ENCODE assay signal across 17 mouse cellular contexts in genomic region chr19:42126219-42126605, GRCm38 (mm10). TPM values are rescaled to one million over a fixed set of nuclear protein-coding genes. Genes with fewer than 3 reads are reported as not detected.
DNase-seq lines count a peak whose midpoint lies in the region; ATAC-seq lines count a peak whose summit lies in the region.
"Had no signal": no experiment of that assay in that cellular context is flagged by ENCODE, and none has a peak within 500 bp of the region (broad histone marks: within the 10 kb centered on the region; RNA-seq: fewer than 3 reads in every experiment).

No protein-coding gene starts in this region.

- DNase-seq in heart, postnatal 10 days: no peak
- no peak for DNase-seq in lung, postnatal 10 days
- peak; percentile 79 for DNase-seq in adrenal gland, adult 8-10 months
- DNase-seq in yolk sac, embryonic 10.5 days (ENCODE audit: low spot score): peak; percentile 29
- DNase-seq in adipocyte (ENCODE audit: low spot score): no peak
- DNase-seq: kidney, adult 2 months; kidney, postnatal 4 days; lung, postnatal 36 days; right cerebral cortex, postnatal 25 days had no signal

- WGBS in heart, embryonic 12.5 days: 83% methylated on average over 6 of the region's 6 CpGs
- 81% methylated on average over 6 of the region's 6 CpGs for WGBS in lung, embryonic 15.5 days

- H3K9ac ChIP-seq in heart, embryonic 12.5 days: no peak overlapping the region
- H3K9ac ChIP-seq in lung, embryonic 15.5 days: no peak overlapping the region
- H3K9ac ChIP-seq: embryonic facial prominence, embryonic 13.5 days; hindbrain, embryonic 14.5 days; limb, embryonic 12.5 days; midbrain, embryonic 13.5 days had no signal

- no peaks in the 10 kb centered on the region for H3K27me3 ChIP-seq in heart, embryonic 12.5 days (replicated peaks)
- H3K27me3 ChIP-seq in lung, embryonic 15.5 days: no peaks in the 10 kb centered on the region
- H3K27me3 ChIP-seq: embryonic facial prominence, embryonic 13.5 days; limb, embryonic 12.5 days; Patski had no signal

- 0 out of 2 replicates have a peak overlapping the region, but pooled peaks have one; percentile 2 for H3K4me2 ChIP-seq in heart, embryonic 12.5 days
- H3K4me2 ChIP-seq in lung, embryonic 15.5 days: peak overlapping the region; percentile 84; the same call in 1 of the 2 replicates
- H3K4me2 ChIP-seq: hindbrain, embryonic 14.5 days; limb, embryonic 12.5 days; midbrain, embryonic 13.5 days had no signal

- no peak for ATAC-seq in heart, embryonic 12.5 days (ENCODE audit: insufficient number of reproducible peaks, low FRiP score)
- no peak for ATAC-seq in lung, embryonic 15.5 days (ENCODE audit: borderline replicate concordance, extremely low read depth, low FRiP score, low TSS enrichment)
- ATAC-seq: midbrain, embryonic 13.5 days; Patski had no signal

- H3K27ac ChIP-seq in heart, embryonic 12.5 days (ENCODE audit: poor library complexity, severe bottlenecking): no peak overlapping the region
- H3K27ac ChIP-seq in lung, embryonic 15.5 days: peak overlapping the region; percentile 96
- H3K27ac ChIP-seq: embryonic facial prominence, embryonic 13.5 days; forebrain, embryonic 10.5 days; hindbrain, embryonic 14.5 days; limb, embryonic 12.5 days; midbrain, embryonic 13.5 days had no signal

- no peak overlapping the region; the same call in 1 of the 2 replicates for H3K4me3 ChIP-seq in heart, embryonic 12.5 days
- no peak overlapping the region for H3K4me3 ChIP-seq in lung, embryonic 15.5 days
- H3K4me3 ChIP-seq: embryonic facial prominence, embryonic 13.5 days; forebrain, embryonic 10.5 days; limb, embryonic 12.5 days; midbrain, embryonic 13.5 days had no signal

- H3K36me3 ChIP-seq in heart, embryonic 12.5 days: peaks cover 38% of the 10 kb centered on the region
- H3K36me3 ChIP-seq in lung, embryonic 15.5 days: peaks cover 36% of the 10 kb centered on the region

- H3K4me1 ChIP-seq in heart, embryonic 12.5 days (replicated peaks): peaks cover 41% of the 10 kb centered on the region
- H3K4me1 ChIP-seq in lung, embryonic 15.5 days: peaks cover 49% of the 10 kb centered on the region

- no peaks in the 10 kb centered on the region for H3K9me3 ChIP-seq in heart, embryonic 12.5 days (replicated peaks)
- no peaks in the 10 kb centered on the region for H3K9me3 ChIP-seq in lung, embryonic 15.5 days
- H3K9me3 ChIP-seq: embryonic facial prominence, embryonic 13.5 days; forebrain, embryonic 10.5 days; limb, embryonic 12.5 days; midbrain, embryonic 13.5 days had no signal

- intact Hi-C loops in heart, postnatal 10 days (cut with DNase I): no loop called here

RNA-seq across cellular contexts. Expression of gene Avpi1, which starts 2.6 kb away (rescaled TPM):
- 26.2 and 26.4 TPM in 2 replicates for polyA plus RNA-seq in heart, embryonic 12.5 days (2016; fragmentation: Nextera tagmentation; extraction: Ambion mirVana)
- total RNA-seq in heart, postnatal 10 days (2021): 10 to 100 TPM; 10.9 to 13.1 TPM
- 64.3 and 64.4 TPM in 2 replicates for polyA plus RNA-seq in lung, embryonic 15.5 days (2015; fragmentation: Nextera tagmentation; extraction: Ambion mirVana)
- 100 to 1,000 TPM in 1 of 4 experiments, 10 to 100 TPM in 3; 53.5 to 107 (median 73.9) TPM for total RNA-seq in adrenal gland, adult 8-10 months (2022)

RNA-seq across cellular contexts. Expression of gene Marveld1, which starts 21.0 kb away (rescaled TPM):
- 16.1 and 19.9 TPM in 2 replicates for polyA plus RNA-seq in heart, embryonic 12.5 days (2016; fragmentation: Nextera tagmentation; extraction: Ambion mirVana)
- total RNA-seq in heart, postnatal 10 days (2021): 10 to 100 TPM; 30.3 to 31.2 TPM
- 17.1 and 21.0 TPM in 2 replicates for polyA plus RNA-seq in lung, embryonic 15.5 days (2015; fragmentation: Nextera tagmentation; extraction: Ambion mirVana)
- total RNA-seq in adrenal gland, adult 8-10 months (2022): 10 to 100 TPM; 35.2 to 56.5 (median 47.4) TPM

RNA-seq across cellular contexts. Expression of gene Pi4k2a, which starts 35.9 kb away (rescaled TPM):
- polyA plus RNA-seq in heart, embryonic 12.5 days (2016; fragmentation: Nextera tagmentation; extraction: Ambion mirVana): 22.0 TPM in 2 replicates
- total RNA-seq in heart, postnatal 10 days (2021): 10 to 100 TPM; 16.1 to 17.9 TPM
- 21.7 and 26.1 TPM in 2 replicates for polyA plus RNA-seq in lung, embryonic 15.5 days (2015; fragmentation: Nextera tagmentation; extraction: Ambion mirVana)
- total RNA-seq in adrenal gland, adult 8-10 months (2022): 10 to 100 TPM; 78.8 to 81.8 (median 80.4) TPM

RNA-seq across cellular contexts. Expression of gene Zfyve27, which starts 37.5 kb away (rescaled TPM):
- polyA plus RNA-seq in heart, embryonic 12.5 days (2016; fragmentation: Nextera tagmentation; extraction: Ambion mirVana): 27.2 and 27.7 TPM in 2 replicates
- total RNA-seq in heart, postnatal 10 days (2021): 10 to 100 TPM; 27.6 to 29.6 TPM
- polyA plus RNA-seq in lung, embryonic 15.5 days (2015; fragmentation: Nextera tagmentation; extraction: Ambion mirVana): 23.3 and 28.2 TPM in 2 replicates
- total RNA-seq in adrenal gland, adult 8-10 months (2022): 10 to 100 TPM; 53.2 to 70.1 (median 61.8) TPM

RNA-seq across cellular contexts. Expression of gene Morn4, which starts 40.1 kb away (rescaled TPM):
- 15.2 and 17.1 TPM in 2 replicates for polyA plus RNA-seq in heart, embryonic 12.5 days (2016; fragmentation: Nextera tagmentation; extraction: Ambion mirVana)
- total RNA-seq in heart, postnatal 10 days (2021): 1 to 10 TPM; 5.9 to 7.4 TPM
- polyA plus RNA-seq in lung, embryonic 15.5 days (2015; fragmentation: Nextera tagmentation; extraction: Ambion mirVana): 21.1 and 22.9 TPM in 2 replicates
- 10 to 100 TPM in 3 of 4 experiments, 1 to 10 TPM in 1; 9.1 to 25.1 (median 19.8) TPM for total RNA-seq in adrenal gland, adult 8-10 months (2022)

Comparison
In these comparisons a context has a peak if more than half of its experiments do, and no peak if none do; other contexts are left out.
1. DNase-seq: peak in adrenal gland, adult 8-10 months (single experiment) and yolk sac, embryonic 10.5 days (single experiment); none in heart, postnatal 10 days (0 of 2), lung, postnatal 10 days (single experiment) and adipocyte (single experiment).
2. RNA of gene Pi4k2a, which starts 35.9 kb away (total RNA-seq): 78.8 to 81.8 TPM in adrenal gland, adult 8-10 months; 16.1 to 17.9 TPM in heart, postnatal 10 days; every median in the first group is over 4 times any median in the second.